Mouse (Mus musculus) liver, postnatal 0 days (tissue): ENCODE measurements around the gene Cfap45. TPM values are rescaled to one million over a fixed set of nuclear protein-coding genes. Genes with fewer than 3 reads are reported as not detected.

Experiments
- ATAC-seq: fragments of 200-750 bp; cut with Nextera tagmentation; 2 replicates; pipeline ENCODE4 v1.8.0; 2017; ENCODE audit warnings: mild to moderate bottlenecking, moderate library complexity
- DNase-seq: peaks from one replicate; pipeline ENCODE4 v3.0.0-alpha.2; 2016
- H3K27ac ChIP-seq: fragments of 300-500 bp; sonication (generic); 2 replicates; pipeline ENCODE4 v1.5.1; 2014; ENCODE audit warnings: antibody characterized with exemption, moderate library complexity, mild to moderate bottlenecking, low read depth
- H3K27me3 ChIP-seq: fragments of 300-500 bp; sonication (generic); 2 replicates; pipeline ENCODE4 v1.6.1; 2014; ENCODE audit warnings: low read length, control low read depth, mixed read lengths; ENCODE audit not compliant: insufficient read depth
- H3K36me3 ChIP-seq: fragments of 300-500 bp; sonication (generic); replicated peaks from 2 replicates; pipeline ENCODE4 v1.6.1; 2014; ENCODE audit warnings: mild to moderate bottlenecking, control low read depth, low read length, moderate library complexity, mixed read lengths; ENCODE audit not compliant: insufficient read depth
- H3K4me1 ChIP-seq: fragments of 300-500 bp; sonication (generic); 2 replicates; pipeline ENCODE4 v1.6.1; 2014; ENCODE audit warnings: antibody characterized with exemption, mild to moderate bottlenecking, control low read depth; ENCODE audit not compliant: insufficient read depth
- H3K4me2 ChIP-seq: fragments of 300-500 bp; sonication (generic); 2 replicates; pipeline ENCODE4 v1.6.1; 2014; ENCODE audit warnings: low read depth, mild to moderate bottlenecking, low read length, moderate library complexity, mixed read lengths
- H3K4me3 ChIP-seq: fragments of 300-500 bp; sonication (generic); 2 replicates; pipeline ENCODE4 v1.5.1; 2014; ENCODE audit warnings: low read depth, low read length
- H3K9ac ChIP-seq: fragments of 300-500 bp; sonication (generic); replicated peaks from 2 replicates; pipeline ENCODE4 v1.6.1; 2014; ENCODE audit warnings: mild to moderate bottlenecking, moderate library complexity
- H3K9me3 ChIP-seq: fragments of 300-500 bp; sonication (generic); 2 replicates; pipeline ENCODE4 v1.6.1; 2016; ENCODE audit warnings: mild to moderate bottlenecking, control low read depth, low read length, mixed read lengths
- CTCF ChIP-seq: sonication (generic); IDR thresholded peaks from 2 replicates; pipeline ENCODE4 v1.5.1; 2016; ENCODE audit warnings: antibody characterized with exemption, low read depth
- EP300 ChIP-seq: IDR thresholded peaks from 2 replicates; pipeline ENCODE4 v1.6.1; 2016; ENCODE audit warnings: antibody characterized with exemption, low read depth, mild to moderate bottlenecking
- WGBS: fragments of 180-500 bp; shearing (Covaris S2); extraction: QIAGEN DNeasy Blood & Tissue Kit; methylation state at CpG from one replicate; pipeline ENCODE4 v1.1.7; 2014; ENCODE audit not compliant: insufficient replicate concordance; 5-methylcytosine and 5-hydroxymethylcytosine counted together
- polyA plus RNA-seq: library from polyadenylated mRNA; unstranded; fragments of >200 nt; fragmentation: Nextera tagmentation; extraction: Ambion mirVana; gene quantifications from 2 replicates; pipeline ENCODE4 v1.2.1, GENCODE M21; 2015

The Cfap45 gene
- polyA plus RNA-seq, 1 experiment from 2014 or later, result 0.32 TPM

DNA sequence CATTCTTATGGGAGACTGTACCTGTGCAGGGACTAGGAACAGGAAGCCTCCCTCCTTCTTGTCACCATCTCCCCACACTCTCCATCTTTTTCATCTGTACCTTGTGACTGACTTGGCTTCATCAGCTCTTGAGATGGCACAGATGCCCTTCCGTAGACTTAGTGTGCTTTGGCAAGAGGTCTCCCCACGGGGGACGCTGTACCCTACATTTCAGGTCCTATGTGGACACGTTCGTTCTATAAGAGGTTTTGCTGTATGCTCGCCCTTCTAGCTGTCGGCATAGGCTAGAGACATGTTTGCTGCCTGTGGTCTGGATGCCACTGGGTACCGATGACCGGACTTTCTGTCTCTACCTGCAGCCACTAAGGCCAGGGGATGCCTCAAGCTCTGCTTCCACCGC, 6.8 kb downstream of the Cfap45 start:
- no peaks in the 10 kb centered on the region for H3K9me3 ChIP-seq
- no peak overlapping the region for H3K9ac ChIP-seq
- DNase-seq (no peak), ATAC-seq (no peak)
- no peak overlapping the region for H3K27ac ChIP-seq
- H3K4me3 ChIP-seq, result no peak overlapping the region
- no peaks in the 10 kb centered on the region for H3K36me3 ChIP-seq
- H3K27me3 ChIP-seq, result peaks cover 13% of the 10 kb centered on the region
- peaks cover 16% of the 10 kb centered on the region for H3K4me1 ChIP-seq
- WGBS, result 87% methylated on average over 10 of the region's 10 CpGs
- H3K4me2 ChIP-seq, result no peak overlapping the region
- no peak for TF ChIP-seq CTCF
- no peak for TF ChIP-seq EP300

DNA sequence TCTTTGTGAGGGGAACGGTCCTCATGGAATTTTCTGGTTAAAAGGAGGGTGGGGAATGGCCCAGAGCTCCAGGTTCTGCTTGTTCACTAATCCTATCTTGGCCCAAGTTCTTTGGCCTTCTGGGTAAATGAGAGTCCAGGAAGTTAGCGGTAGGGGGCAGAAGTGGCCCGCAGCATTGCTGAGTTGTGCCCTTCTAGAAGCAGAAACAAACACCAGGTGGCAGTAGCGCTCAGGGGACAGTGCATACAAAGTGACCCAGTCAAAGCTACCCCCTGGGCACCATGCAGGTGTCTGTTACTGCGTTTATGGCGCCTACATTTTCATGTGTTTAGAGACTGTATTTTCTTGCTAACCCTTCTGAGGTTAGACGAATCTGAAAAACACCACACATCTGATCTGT, 8.1 kb downstream of the Cfap45 start:
- peaks cover 16% of the 10 kb centered on the region for H3K4me1 ChIP-seq
- no peak overlapping the region for H3K27ac ChIP-seq
- H3K27me3 ChIP-seq, result peaks cover 14% of the 10 kb centered on the region
- H3K36me3 ChIP-seq, result no peaks in the 10 kb centered on the region
- H3K4me2 ChIP-seq, result no peak overlapping the region
- ATAC-seq, result peak; percentile 74
- WGBS, result 4% methylated on average over 7 of the region's 7 CpGs
- H3K9ac ChIP-seq, result no peak overlapping the region
- H3K9me3 ChIP-seq, result no peaks in the 10 kb centered on the region
- no peak overlapping the region for H3K4me3 ChIP-seq
- peak; percentile 90 for DNase-seq
- TF ChIP-seq EP300 (no peak), CTCF (peak; percentile 99)

DNA sequence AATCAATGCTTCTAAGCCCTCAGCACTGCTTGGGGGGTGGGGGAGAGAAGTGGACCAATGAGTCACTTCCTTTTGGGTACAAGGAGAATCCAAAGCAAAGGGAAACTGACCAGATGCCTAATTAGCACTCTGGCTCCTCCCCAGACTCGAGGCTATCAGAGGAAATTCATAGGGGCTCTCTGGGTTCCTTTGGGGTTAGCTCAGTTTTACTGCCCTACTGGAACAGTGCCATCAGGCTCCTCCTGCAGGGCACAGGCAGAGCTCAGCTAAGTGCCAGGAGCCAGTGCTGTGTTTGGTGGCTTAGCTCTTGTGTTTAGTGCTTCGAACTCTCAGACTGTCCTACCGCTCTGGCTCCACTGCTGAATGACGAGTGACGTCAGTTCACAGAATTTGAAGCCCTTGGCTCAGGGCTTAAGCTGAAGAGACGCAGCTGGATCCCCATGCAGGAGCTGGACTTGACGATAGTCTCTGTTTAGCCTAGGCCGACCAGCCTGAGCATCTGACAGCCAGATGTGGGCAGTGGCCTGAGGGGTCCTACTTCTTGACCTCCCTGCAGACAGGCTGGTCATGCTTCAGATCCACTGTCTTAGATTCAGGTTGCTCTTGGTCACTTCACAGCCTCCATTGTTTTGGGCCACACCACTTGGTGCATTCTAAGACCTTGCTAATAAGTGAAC, 10.1 kb downstream of the Cfap45 start:
- Histone ChIP-seq H3K9me3 (no peaks in the 10 kb centered on the region), H3K27me3 (peaks cover 17% of the 10 kb centered on the region), H3K9ac (no peak overlapping the region), H3K4me1 (peaks cover 7% of the 10 kb centered on the region; the same call in 1 of the 2 replicates), H3K4me3 (no peak overlapping the region), H3K27ac (no peak overlapping the region), H3K36me3 (no peaks in the 10 kb centered on the region), H3K4me2 (no peak overlapping the region)
- 45% methylated on average over 8 of the region's 8 CpGs for WGBS
- ATAC-seq (no peak), DNase-seq (no peak)
- TF ChIP-seq CTCF (no peak), EP300 (no peak)

DNA sequence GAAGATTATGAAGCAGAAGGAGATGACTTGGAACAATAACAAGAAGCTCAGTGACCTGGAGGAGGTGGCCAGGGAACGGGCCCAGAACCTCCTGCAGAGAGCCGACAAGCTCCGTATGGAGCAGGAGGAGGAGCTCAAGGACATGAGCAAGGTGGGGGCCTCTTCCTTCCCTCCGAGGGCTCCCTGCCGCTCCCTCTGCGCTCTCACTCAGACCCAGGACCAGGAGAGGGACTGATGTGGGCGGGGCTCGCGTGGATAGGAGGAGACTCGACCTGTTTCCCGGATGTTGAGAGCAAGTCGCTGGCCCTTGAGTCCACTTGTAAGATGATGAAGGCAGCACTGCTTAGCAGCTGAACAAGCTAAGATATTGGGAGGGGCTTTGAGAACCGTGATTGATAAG, 11.9 kb downstream of the Cfap45 start:
- ATAC-seq, result no peak
- H3K4me3 ChIP-seq, result no peak overlapping the region
- 4% methylated on average over 11 of the region's 13 CpGs for WGBS

DNA sequence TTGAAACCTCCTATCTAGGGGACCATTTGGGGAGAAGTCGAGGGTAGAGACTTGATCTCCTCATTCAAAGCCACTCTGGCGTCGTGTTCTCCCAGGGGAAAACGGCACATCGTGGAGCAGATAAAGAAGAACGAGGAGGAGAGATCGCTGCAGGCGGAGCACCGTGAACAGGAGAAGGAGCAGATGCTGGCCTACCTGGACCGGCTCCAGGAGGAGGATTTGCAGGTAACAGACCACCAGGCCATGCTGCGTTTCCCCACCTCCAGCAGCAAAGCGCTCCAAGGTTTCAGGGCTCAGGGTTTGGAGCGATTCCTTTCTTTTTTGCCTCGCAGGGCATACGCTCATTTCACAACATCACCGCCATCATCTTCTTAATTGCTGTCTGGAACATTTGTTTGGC, 14.5 kb downstream of the Cfap45 start:
- Histone ChIP-seq H3K9ac (no peak overlapping the region), H3K4me1 (no peaks in the 10 kb centered on the region), H3K4me2 (no peak overlapping the region), H3K4me3 (no peak overlapping the region), H3K36me3 (no peaks in the 10 kb centered on the region), H3K9me3 (no peaks in the 10 kb centered on the region), H3K27me3 (peaks cover 12% of the 10 kb centered on the region; the same call in 1 of the 2 replicates), H3K27ac (no peak overlapping the region)
- TF ChIP-seq CTCF (no peak), EP300 (no peak)
- no peak for DNase-seq
- no peak for ATAC-seq
- WGBS, result 81% methylated on average over 16 of the region's 16 CpGs

More for the DNA sequence above, 11.9 kb downstream of the Cfap45 start:
- Histone ChIP-seq H3K9me3 (no peaks in the 10 kb centered on the region), H3K27ac (no peak overlapping the region), H3K9ac (no peak overlapping the region), H3K36me3 (no peaks in the 10 kb centered on the region), H3K4me2 (no peak overlapping the region; the same call in 1 of the 2 replicates), H3K27me3 (peaks cover 17% of the 10 kb centered on the region), H3K4me1 (no peaks in the 10 kb centered on the region)
- DNase-seq, result no peak
- TF ChIP-seq CTCF (no peak), EP300 (no peak)

DNA sequence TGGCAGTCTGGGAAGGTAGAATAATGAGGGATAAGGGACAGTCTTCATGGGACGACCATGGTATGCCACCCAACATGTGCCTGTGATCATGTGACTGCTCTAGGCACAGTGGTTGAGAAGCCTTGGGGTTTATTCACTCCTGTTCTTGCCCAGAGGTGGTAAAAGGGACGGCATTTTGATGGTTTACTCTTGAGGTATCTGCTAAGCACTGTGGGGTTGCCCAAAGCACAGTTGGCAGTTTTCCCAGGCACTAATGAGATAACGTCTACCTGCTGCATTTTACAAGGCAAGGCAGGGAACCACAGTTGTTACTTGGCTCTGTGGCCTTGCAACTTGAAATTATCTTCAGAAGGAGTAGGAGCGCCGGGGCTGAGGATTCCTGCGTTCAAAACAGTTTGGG, 19.2 kb downstream of the Cfap45 start:
- Histone ChIP-seq H3K4me2 (no peak overlapping the region), H3K9ac (no peak overlapping the region), H3K27ac (no peak overlapping the region), H3K9me3 (no peaks in the 10 kb centered on the region), H3K4me3 (no peak overlapping the region), H3K27me3 (no peaks in the 10 kb centered on the region), H3K36me3 (no peaks in the 10 kb centered on the region), H3K4me1 (no peaks in the 10 kb centered on the region)
- ATAC-seq (no peak), DNase-seq (no peak)
- WGBS, result 64% methylated on average over 6 of the region's 6 CpGs
- TF ChIP-seq CTCF (no peak), EP300 (no peak)
